Mouse (Mus musculus) MEL (cell line): Measurements from ENCODE around the gene Ddit4. TPM values are rescaled to one million over a fixed set of nuclear protein-coding genes. Genes with fewer than 3 reads are reported as not detected.

Experiments used
- DNase-seq: peaks from one replicate; pipeline ENCODE4 v3.0.0; 2011; ENCODE audit warnings: low read depth, low spot score
- H3K27ac ChIP-seq: 2 replicates; pipeline ENCODE4 v1.5.1; 2012; ENCODE audit warnings: low read depth, mild to moderate bottlenecking, control low read depth, low read length, moderate library complexity; ENCODE audit not compliant: control insufficient read depth
- H3K27me3 ChIP-seq, 2 experiments: fragments of 150-350 bp in 1 of 2; sonication (generic) in 1 of 2; 2 replicates each; pipeline ENCODE4 v1.6.1; 2012; ENCODE audit warnings: low read length in 2 of 2, mild to moderate bottlenecking in 2 of 2, improper control_type of control experiment in 1 of 2, moderate library complexity in 1 of 2; ENCODE audit not compliant: insufficient read depth in 2 of 2, control insufficient read depth in 1 of 2
- H3K36me3 ChIP-seq, 2 experiments: 2 replicates each; pipeline ENCODE4 v1.6.1; 2012 to 2014; ENCODE audit warnings: low read length in 2 of 2, improper control_type of control experiment in 1 of 2, inconsistent platforms in 1 of 2, mild to moderate bottlenecking in 1 of 2; ENCODE audit not compliant: insufficient read depth in 2 of 2, control insufficient read depth in 1 of 2
- H3K4me1 ChIP-seq, 2 experiments: fragments of 150-350 bp in 1 of 2; sonication (generic) in 1 of 2; 2 replicates each; pipeline ENCODE4 v1.6.1; 2012; ENCODE audit warnings: low read length in 2 of 2, improper control_type of control experiment in 1 of 2, mild to moderate bottlenecking in 1 of 2; ENCODE audit not compliant: insufficient read depth in 2 of 2, control insufficient read depth in 1 of 2
- H3K4me3 ChIP-seq, 2 experiments: fragments of 150-350 bp in 1 of 2; sonication (generic) in 1 of 2; 2 replicates each; pipeline ENCODE4 v1.5.1; 2012; ENCODE audit warnings: low read depth in 2 of 2, low read length in 2 of 2, mild to moderate bottlenecking in 2 of 2, moderate library complexity in 2 of 2, control low read depth in 1 of 2, improper control_type of control experiment in 1 of 2; ENCODE audit not compliant: control insufficient read depth in 1 of 2, insufficient read depth in 1 of 2
- H3K79me2 ChIP-seq: 2 replicates; pipeline ENCODE4 v1.6.1; 2012; ENCODE audit warnings: mild to moderate bottlenecking, low read length, moderate library complexity; ENCODE audit not compliant: control insufficient read depth, poor library complexity, insufficient read depth
- H3K9ac ChIP-seq: 2 replicates; pipeline ENCODE4 v1.6.1; 2012; ENCODE audit warnings: low read depth, mild to moderate bottlenecking, control low read depth, low read length, moderate library complexity; ENCODE audit not compliant: control insufficient read depth, poor library complexity, severe bottlenecking
- H3K9me3 ChIP-seq: fragments of 150-350 bp; sonication (generic); replicated peaks from 2 replicates; pipeline ENCODE4 v1.6.1; 2012; ENCODE audit warnings: mild to moderate bottlenecking, low read length, improper control_type of control experiment, moderate library complexity; ENCODE audit not compliant: insufficient read depth
- BHLHE40 ChIP-seq: IDR thresholded peaks from 2 replicates; pipeline ENCODE4 v1.6.1; 2012; ENCODE audit warnings: low read depth, mild to moderate bottlenecking, inconsistent platforms, low read length, improper control_type of control experiment, borderline replicate concordance
- CHD1 ChIP-seq: IDR thresholded peaks from 2 replicates; pipeline ENCODE4 v1.6.1; 2012; ENCODE audit warnings: low read depth, mild to moderate bottlenecking, inconsistent platforms, low read length, improper control_type of control experiment
- CTCF ChIP-seq, 3 experiments: IDR thresholded peaks in 2 of 3; conservative IDR thresholded peaks in 1 of 3; 2 replicates each; pipeline ENCODE4 v1.5.1; 2011 to 2012; ENCODE audit warnings: low read length in 3 of 3, low read depth in 2 of 3, mild to moderate bottlenecking in 2 of 3, improper control_type of control experiment in 1 of 3, inconsistent platforms in 1 of 3, mixed read lengths in 1 of 3, moderate library complexity in 1 of 3; ENCODE audit not compliant: control insufficient read depth in 1 of 3, insufficient read depth in 1 of 3, poor library complexity in 1 of 3, severe bottlenecking in 1 of 3
- E2F4 ChIP-seq: IDR thresholded peaks from 2 replicates; pipeline ENCODE4 v1.6.1; 2011; ENCODE audit warnings: low read depth, low read length, improper control_type of control experiment, borderline replicate concordance
- ELF1 ChIP-seq: IDR thresholded peaks from 2 replicates; pipeline ENCODE4 v1.6.1; 2014; ENCODE audit warnings: low read depth, mild to moderate bottlenecking, inconsistent platforms, low read length, improper control_type of control experiment, moderate library complexity
- EP300 ChIP-seq, 2 experiments: IDR thresholded peaks; 2 replicates each; pipeline ENCODE4 v1.6.1; 2011; ENCODE audit warnings: improper control_type of control experiment in 2 of 2, low read length in 2 of 2, low read depth in 1 of 2, mild to moderate bottlenecking in 1 of 2
- JUND ChIP-seq: IDR thresholded peaks from 2 replicates; pipeline ENCODE4 v1.6.1; 2011; ENCODE audit warnings: low read depth, mild to moderate bottlenecking, improper control_type of control experiment, low read length
- MAX ChIP-seq: IDR thresholded peaks from 2 replicates; pipeline ENCODE4 v1.6.1; 2011; ENCODE audit warnings: low read length, improper control_type of control experiment
- MAZ ChIP-seq: IDR thresholded peaks from 2 replicates; pipeline ENCODE4 v1.6.1; 2012; ENCODE audit warnings: low read depth, mild to moderate bottlenecking, inconsistent platforms, low read length, improper control_type of control experiment
- MYB ChIP-seq: IDR thresholded peaks from 2 replicates; pipeline ENCODE4 v1.6.1; 2011; ENCODE audit warnings: mild to moderate bottlenecking, low read depth, low read length, improper control_type of control experiment
- POLR2AphosphoS5 ChIP-seq: IDR thresholded peaks from 2 replicates; pipeline ENCODE4 v1.6.1; 2012; ENCODE audit warnings: low read depth, borderline replicate concordance, mild to moderate bottlenecking, inconsistent platforms, low read length, moderate library complexity, mixed read lengths
- RAD21 ChIP-seq: IDR thresholded peaks from 2 replicates; pipeline ENCODE4 v1.6.1; 2011; ENCODE audit warnings: mild to moderate bottlenecking, low read depth, low read length, improper control_type of control experiment
- SIN3A ChIP-seq: IDR thresholded peaks from 2 replicates; pipeline ENCODE4 v1.6.1; 2012; ENCODE audit warnings: low read length, improper control_type of control experiment, inconsistent platforms
- SMC3 ChIP-seq: IDR thresholded peaks from 2 replicates; pipeline ENCODE4 v1.6.1; 2011; ENCODE audit warnings: low read depth, low read length, improper control_type of control experiment
- TAL1 ChIP-seq: IDR thresholded peaks from 2 replicates; pipeline ENCODE4 v1.6.1; 2012; ENCODE audit warnings: mild to moderate bottlenecking, inconsistent platforms, low read length, moderate library complexity, mixed read lengths
- TBP ChIP-seq: IDR thresholded peaks from 2 replicates; pipeline ENCODE4 v1.8.0; 2011; ENCODE audit warnings: low read depth, low read length, improper control_type of control experiment
- UBTF ChIP-seq: IDR thresholded peaks from 2 replicates; pipeline ENCODE4 v1.6.1; 2012; ENCODE audit warnings: low read depth, mild to moderate bottlenecking, inconsistent platforms, low read length, improper control_type of control experiment, moderate library complexity, borderline replicate concordance; ENCODE audit not compliant: insufficient read depth
- USF1 ChIP-seq: IDR thresholded peaks from 2 replicates; pipeline ENCODE4 v1.6.1; 2014; ENCODE audit warnings: low read depth, mild to moderate bottlenecking, inconsistent platforms, low read length, improper control_type of control experiment, moderate library complexity
- USF2 ChIP-seq, 2 experiments: IDR thresholded peaks; 2 replicates each; pipeline ENCODE4 v1.6.1; 2011 to 2012; ENCODE audit warnings: improper control_type of control experiment in 2 of 2, low read length in 2 of 2, borderline replicate concordance in 1 of 2, inconsistent platforms in 1 of 2, low read depth in 1 of 2, mild to moderate bottlenecking in 1 of 2; ENCODE audit not compliant: insufficient read depth in 1 of 2
- polyA plus RNA-seq, 2 experiments: library from polyadenylated mRNA; stranded (reverse) in 1 of 2; unstranded in 1 of 2; fragments of >175 nt in 1 of 2; fragments of >200 nt in 1 of 2; gene quantifications; 2 replicates each; pipeline versions ENCODE4 v1.2.1 to v1.2.4; 2012; ENCODE audit warnings: low replicate concordance in 2 of 2, low read depth in 1 of 2; ENCODE audit not compliant: insufficient read length in 2 of 2, insufficient read depth in 1 of 2, missing spikeins in 1 of 2
- total RNA-seq: library from RNA; depleted of rRNA; stranded (reverse); fragments of 300-350 nt; gene quantifications from 2 replicates; pipeline ENCODE4 v1.2.3, GENCODE M21; 2012

Gene Ddit4
- total and polyA plus RNA-seq, 3 experiments, result 2.6 to 11.6 TPM; not detected in 1

DNA sequence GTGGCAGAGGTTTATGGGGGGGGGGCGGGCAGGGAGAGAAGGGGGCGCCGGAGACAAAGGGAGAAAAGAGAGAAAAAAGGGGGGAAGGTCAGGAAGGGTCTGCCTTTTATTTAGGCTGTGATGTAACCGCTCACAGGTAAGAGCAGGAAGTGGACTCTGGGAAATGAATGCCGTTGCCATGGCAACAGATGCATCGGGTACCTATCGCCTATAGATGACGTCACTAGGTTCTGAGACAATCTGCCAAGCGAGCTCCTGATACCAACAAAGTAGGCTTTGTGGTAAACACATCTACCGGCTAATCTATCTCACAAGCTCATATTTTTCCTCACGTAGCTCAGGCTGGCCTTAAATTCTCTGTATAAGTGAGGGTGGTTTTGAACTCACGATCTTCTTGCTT is 7.9 kb upstream of the Ddit4 start:
- H3K9me3 ChIP-seq, result no peaks in the 10 kb centered on the region
- peaks cover 0 to 6% of the 10 kb centered on the region in 2 experiments; a peak in 1 of 4 replicates for H3K4me1 ChIP-seq
- H3K79me2 ChIP-seq, result no peaks in the 10 kb centered on the region
- TF ChIP-seq USF2 (IDR thresholded peaks at IDR 0.05; ENCODE audit: borderline replicate concordance in 1 of 2, insufficient read depth in 1 of 2, low read depth in 1 of 2, low read length in 2 of 2) (no peak), MYB (no peak), EP300 (IDR thresholded peaks at IDR 0.05; ENCODE audit: low read depth in 1 of 2, low read length in 2 of 2) (no peak), CTCF (IDR thresholded peaks at IDR 0.05 in 2 of 3, conservative IDR thresholded peaks at IDR 0.05 in 1 of 3; ENCODE audit: control insufficient read depth in 1 of 3, insufficient read depth in 1 of 3, low read depth in 2 of 3, low read length in 3 of 3, poor library complexity in 1 of 3, severe bottlenecking in 1 of 3) (no peak), E2F4 (no peak), TAL1 (no peak), POLR2AphosphoS5 (no peak), ELF1 (no peak), UBTF (no peak), USF1 (no peak), TBP (no peak), SMC3 (no peak), MAZ (no peak), BHLHE40 (no peak), SIN3A (no peak), MAX (no peak), CHD1 (no peak), RAD21 (no peak)
- no peak overlapping the region for H3K27ac ChIP-seq
- H3K36me3 ChIP-seq, result no peaks in the 10 kb centered on the region
- peaks cover 0 to 6% of the 10 kb centered on the region in 2 experiments for H3K27me3 ChIP-seq
- H3K9ac ChIP-seq, result no peak overlapping the region
- no peak overlapping the region for H3K4me3 ChIP-seq
- DNase-seq, result no peak

DNA sequence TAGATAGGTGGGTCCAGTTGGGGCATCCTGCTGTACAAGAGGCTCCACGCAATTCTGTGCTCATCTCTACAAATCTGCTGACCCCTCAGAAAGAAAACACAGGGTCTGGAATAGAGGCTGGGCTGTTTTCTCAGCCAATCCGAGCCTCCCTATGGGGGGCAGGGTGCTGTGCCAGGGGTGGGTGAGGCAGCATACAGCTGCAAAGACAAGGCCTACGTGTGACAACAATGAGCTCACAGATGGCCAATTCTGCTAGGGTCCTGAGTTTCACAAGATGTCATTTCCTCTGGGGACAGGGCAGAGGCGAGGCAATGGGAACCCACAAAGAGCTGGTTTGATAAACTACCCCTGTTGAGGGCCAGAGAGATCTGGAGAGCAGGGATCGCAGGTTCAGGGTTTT is 6.8 kb upstream of the Ddit4 start:
- TF ChIP-seq EP300 (IDR thresholded peaks at IDR 0.05; ENCODE audit: low read depth in 1 of 2, low read length in 2 of 2) (no peak), MYB (no peak), JUND (no peak)
- Histone ChIP-seq H3K27me3 (peaks cover 0 to 6% of the 10 kb centered on the region in 2 experiments), H3K9ac (no peak overlapping the region), H3K9me3 (no peaks in the 10 kb centered on the region), H3K79me2 (no peaks in the 10 kb centered on the region), H3K36me3 (peaks cover 0 to 4% of the 10 kb centered on the region in 2 experiments; a peak in 1 of 4 replicates), H3K4me3 (no peak overlapping the region), H3K4me1 (peaks cover 0 to 4% of the 10 kb centered on the region in 2 experiments; a peak in 3 of 4 replicates), H3K27ac (no peak overlapping the region)
- no peak for DNase-seq
